Mouse (Mus musculus) embryonic facial prominence, embryonic 11.5 days (tissue): ENCODE data around the gene Traip. TPM values are rescaled to one million over a fixed set of nuclear protein-coding genes. Genes with fewer than 3 reads are reported as not detected.

Source experiments
- ATAC-seq: fragments of 200-750 bp; cut with Nextera tagmentation; replicated peaks from 2 replicates; pipeline ENCODE4 v1.8.0; 2017; ENCODE audit warnings: low read depth; ENCODE audit not compliant: insufficient number of reproducible peaks, low FRiP score, low TSS enrichment
- DNase-seq: peaks from one replicate; pipeline ENCODE4 v3.0.0-alpha.2; 2015; ENCODE audit warnings: low spot score
- H3K27ac ChIP-seq: fragments of 300-500 bp; sonication (generic); replicated peaks from 2 replicates; pipeline ENCODE4 v1.5.1; 2014; ENCODE audit warnings: mild to moderate bottlenecking, low read depth, low read length, control low read depth
- H3K27me3 ChIP-seq: fragments of 300-500 bp; sonication (generic); 2 replicates; pipeline ENCODE4 v1.6.1; 2014; ENCODE audit warnings: mild to moderate bottlenecking, low read length, moderate library complexity, mixed read lengths; ENCODE audit not compliant: control insufficient read depth, insufficient read depth
- H3K36me3 ChIP-seq: fragments of 300-500 bp; sonication (generic); replicated peaks from 2 replicates; pipeline ENCODE4 v1.6.1; 2014; ENCODE audit warnings: low read depth, mild to moderate bottlenecking, low read length, moderate library complexity, mixed read lengths; ENCODE audit not compliant: control insufficient read depth, insufficient read depth
- H3K4me1 ChIP-seq: fragments of 300-500 bp; sonication (generic); 2 replicates; pipeline ENCODE4 v1.6.1; 2014; ENCODE audit warnings: low read length, mixed read lengths; ENCODE audit not compliant: control insufficient read depth, insufficient read depth
- H3K4me2 ChIP-seq: fragments of 300-500 bp; sonication (generic); 2 replicates; pipeline ENCODE4 v1.6.1; 2014; ENCODE audit warnings: low read depth, mild to moderate bottlenecking, control low read depth, low read length, moderate library complexity
- H3K4me3 ChIP-seq: fragments of 300-500 bp; sonication (generic); 2 replicates; pipeline ENCODE4 v1.5.1; 2014; ENCODE audit warnings: low read depth, low read length, control low read depth
- H3K9ac ChIP-seq: fragments of 300-500 bp; sonication (generic); replicated peaks from 2 replicates; pipeline ENCODE4 v1.6.1; 2014; ENCODE audit warnings: mild to moderate bottlenecking, control low read depth, low read length
- H3K9me3 ChIP-seq: fragments of 300-500 bp; sonication (generic); replicated peaks from 2 replicates; pipeline ENCODE4 v1.6.1; 2016; ENCODE audit warnings: mild to moderate bottlenecking, low read length, inconsistent platforms, mixed read lengths; ENCODE audit not compliant: control insufficient read depth
- WGBS: fragments of 180-500 bp; shearing (Covaris S2); extraction: QIAGEN DNeasy Blood & Tissue Kit; methylation state at CpG from one replicate; pipeline ENCODE4 v1.1.7; 2014; 5-methylcytosine and 5-hydroxymethylcytosine counted together
- polyA plus RNA-seq: library from polyadenylated mRNA; unstranded; fragments of >200 nt; fragmentation: Nextera tagmentation; extraction: Ambion mirVana; gene quantifications from 2 replicates; pipeline ENCODE4 v1.2.1, GENCODE M21; 2014

The Traip gene
- polyA plus RNA-seq, 1 experiment from 2014 or later, result 34.2 TPM

DNA sequence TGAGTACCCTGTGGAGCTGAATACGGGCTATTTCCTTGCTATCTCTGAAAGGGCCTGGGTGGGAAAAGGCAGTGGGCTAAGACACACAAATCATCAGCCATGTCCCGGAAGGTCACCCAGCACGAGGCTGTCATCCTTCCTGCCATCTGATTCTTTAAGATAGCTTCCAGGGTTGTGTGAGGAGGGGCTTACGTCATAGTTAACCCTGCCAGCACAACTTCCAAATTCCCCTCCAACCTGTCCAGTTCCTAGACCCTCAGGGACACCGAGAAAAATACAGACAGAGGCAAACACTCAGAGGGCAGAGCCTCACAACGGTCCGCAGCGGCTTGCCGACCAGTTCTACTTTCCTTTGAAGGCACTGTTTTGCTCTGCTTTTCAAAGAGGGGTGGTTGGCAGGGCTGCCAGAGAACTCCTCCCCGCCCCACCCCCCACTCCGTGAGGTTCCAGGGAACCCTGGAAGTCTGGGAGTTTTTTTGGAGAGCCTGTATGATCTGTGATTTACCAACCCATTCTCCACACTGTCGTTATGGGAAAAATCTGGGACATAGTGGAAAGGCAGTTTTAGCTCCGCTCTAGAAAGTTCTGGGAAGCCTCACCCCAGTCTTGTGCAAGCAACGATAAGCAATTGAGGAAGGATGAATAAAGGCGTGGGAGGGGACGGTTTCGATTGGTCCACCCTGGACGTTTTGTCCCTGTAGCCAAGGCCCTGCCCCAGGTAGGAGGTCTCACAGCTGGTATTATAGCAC, 41.4 kb upstream of the Traip start:
- Histone ChIP-seq H3K9ac (0 out of 2 replicates have a peak overlapping the region, but pooled peaks have one; percentile 18), H3K27ac (no peak overlapping the region)

DNA sequence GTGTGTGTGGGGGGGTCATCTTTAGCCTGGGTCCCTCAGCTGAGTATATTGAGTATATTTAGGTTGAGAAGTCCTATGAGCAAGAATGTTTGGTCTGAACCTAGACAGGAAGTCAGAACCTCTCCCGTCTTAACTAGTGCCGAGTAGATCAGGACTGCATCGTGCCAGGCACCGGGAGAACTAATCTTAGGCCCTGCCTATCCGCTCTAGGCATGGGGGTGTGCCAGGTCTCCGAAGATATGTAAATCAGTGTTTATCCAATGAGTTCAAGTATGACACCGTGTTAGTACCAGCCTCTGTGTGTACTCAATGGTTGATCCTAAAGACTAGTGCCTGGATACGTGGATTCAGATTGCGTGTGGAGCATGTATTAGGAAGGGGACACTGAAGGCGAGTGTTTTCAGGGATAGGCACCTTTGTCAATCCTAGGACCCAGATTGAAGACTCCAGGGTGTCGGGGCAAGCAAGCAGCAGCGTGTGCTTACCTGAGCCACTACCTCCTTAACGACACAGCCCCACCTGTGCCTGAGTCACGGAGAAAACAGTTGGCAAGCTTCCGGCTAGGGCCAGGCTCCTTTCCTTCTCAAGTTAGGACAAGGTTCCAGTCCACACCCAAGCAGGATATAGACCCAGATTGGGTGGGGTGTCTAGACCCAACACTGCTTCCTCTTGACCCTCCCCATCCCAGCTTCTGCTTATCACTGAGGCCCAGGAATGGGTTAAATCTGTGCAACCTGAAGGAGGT, 39.7 kb upstream of the Traip start:
- DNase-seq (no peak), ATAC-seq (no peak)
- no peaks in the 10 kb centered on the region for H3K4me1 ChIP-seq
- 87% methylated on average over 15 of the region's 15 CpGs for WGBS
- no peaks in the 10 kb centered on the region for H3K36me3 ChIP-seq
- H3K4me3 ChIP-seq, result no peak overlapping the region
- H3K9me3 ChIP-seq, result no peaks in the 10 kb centered on the region
- H3K4me2 ChIP-seq, result no peak overlapping the region
- no peaks in the 10 kb centered on the region for H3K27me3 ChIP-seq
- no peak overlapping the region for H3K9ac ChIP-seq
- H3K27ac ChIP-seq, result no peak overlapping the region

More for the DNA sequence above, 41.4 kb upstream of the Traip start:
- no peaks in the 10 kb centered on the region for H3K27me3 ChIP-seq
- DNase-seq, result no peak
- 43% methylated on average over 18 of the region's 18 CpGs for WGBS
- H3K9me3 ChIP-seq, result no peaks in the 10 kb centered on the region
- no peak for ATAC-seq
- H3K4me3 ChIP-seq, result no peak overlapping the region
- no peaks in the 10 kb centered on the region for H3K36me3 ChIP-seq
- no peaks in the 10 kb centered on the region for H3K4me1 ChIP-seq
- H3K4me2 ChIP-seq, result no peak overlapping the region

DNA sequence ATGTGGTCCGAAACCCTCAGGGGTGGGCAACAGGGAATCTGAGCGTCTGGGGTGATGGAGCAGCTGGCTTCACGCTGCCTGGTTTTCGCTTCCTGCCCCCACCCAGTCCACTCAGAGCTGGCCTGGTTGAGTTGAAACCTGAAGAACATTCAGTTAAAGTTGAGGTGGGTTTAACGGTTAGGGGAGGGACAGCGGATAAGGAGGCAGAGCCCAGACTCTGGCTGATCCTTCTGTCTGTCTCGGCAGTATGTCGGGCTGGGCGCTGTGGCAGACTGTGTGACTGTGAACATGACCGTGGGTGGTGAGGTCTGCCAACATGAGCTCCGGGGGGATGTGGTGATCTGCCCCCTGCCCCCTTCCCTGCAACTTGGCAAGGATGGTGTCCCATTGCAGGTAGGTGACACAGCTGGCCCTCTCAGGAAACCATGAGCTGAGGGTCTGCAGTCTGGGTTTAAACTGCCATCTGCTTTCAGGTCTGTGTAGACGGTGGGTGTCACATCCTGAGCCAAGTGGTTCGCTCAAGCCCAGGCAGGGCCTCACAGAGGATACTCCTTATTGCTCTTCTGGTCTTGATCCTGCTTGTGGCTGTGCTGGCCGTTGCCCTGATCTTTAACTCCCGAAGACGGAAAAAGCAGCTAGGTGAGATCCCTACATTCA, 35.0 kb upstream of the Traip start:
- ATAC-seq (no peak), DNase-seq (no peak)
- Histone ChIP-seq H3K27me3 (no peaks in the 10 kb centered on the region), H3K4me3 (no peak overlapping the region), H3K9ac (no peak overlapping the region), H3K27ac (no peak overlapping the region), H3K4me2 (no peak overlapping the region), H3K4me1 (peaks cover 2% of the 10 kb centered on the region; the same call in 1 of the 2 replicates), H3K9me3 (no peaks in the 10 kb centered on the region), H3K36me3 (no peaks in the 10 kb centered on the region)
- WGBS, result 85% methylated on average over 16 of the region's 16 CpGs

DNA sequence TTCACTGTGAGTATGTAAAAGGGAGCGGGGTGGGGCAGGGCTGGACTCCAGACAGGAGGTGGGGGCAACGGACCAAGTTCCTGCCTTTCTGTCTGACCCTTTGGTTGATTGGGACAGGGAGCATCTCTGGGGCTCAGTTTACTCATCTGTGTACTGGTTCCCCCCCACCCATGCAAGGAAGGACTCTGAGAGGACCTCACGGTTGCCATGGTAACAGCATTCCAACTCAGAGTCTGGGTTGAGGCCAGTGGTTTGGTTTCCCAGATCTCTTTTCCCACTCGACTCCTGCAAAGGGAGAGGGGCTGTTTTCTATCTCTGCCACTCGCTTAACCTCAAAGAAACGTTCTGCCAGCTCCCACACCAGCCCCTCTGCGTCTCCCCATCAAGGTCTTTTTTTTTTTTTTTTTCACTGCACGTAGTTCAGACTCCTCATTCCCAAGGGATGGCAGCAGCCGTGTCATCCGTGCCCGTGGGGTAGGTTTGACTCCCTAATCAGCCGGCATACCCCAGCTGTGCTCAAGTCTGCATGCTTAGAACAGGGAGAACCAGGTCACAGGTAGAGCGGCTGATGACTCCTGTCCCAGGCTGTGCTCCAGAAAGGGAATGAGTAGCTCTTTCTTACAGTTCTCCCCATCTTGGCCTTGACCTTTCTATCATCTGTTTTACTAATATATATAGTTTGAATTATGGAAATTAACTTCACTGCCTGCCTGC, 31.9 kb upstream of the Traip start:
- Histone ChIP-seq H3K27me3 (no peaks in the 10 kb centered on the region), H3K4me2 (no peak overlapping the region), H3K9me3 (no peaks in the 10 kb centered on the region), H3K27ac (no peak overlapping the region), H3K9ac (no peak overlapping the region), H3K4me3 (no peak overlapping the region), H3K4me1 (peaks cover 2% of the 10 kb centered on the region; the same call in 1 of the 2 replicates), H3K36me3 (no peaks in the 10 kb centered on the region)
- 45% methylated on average over 13 of the region's 13 CpGs for whole genome bisulfite sequencing
- 0 out of 2 replicates have a peak, but pooled peaks have one; percentile 46 for ATAC-seq
- DNase-seq, result peak; percentile 72

DNA sequence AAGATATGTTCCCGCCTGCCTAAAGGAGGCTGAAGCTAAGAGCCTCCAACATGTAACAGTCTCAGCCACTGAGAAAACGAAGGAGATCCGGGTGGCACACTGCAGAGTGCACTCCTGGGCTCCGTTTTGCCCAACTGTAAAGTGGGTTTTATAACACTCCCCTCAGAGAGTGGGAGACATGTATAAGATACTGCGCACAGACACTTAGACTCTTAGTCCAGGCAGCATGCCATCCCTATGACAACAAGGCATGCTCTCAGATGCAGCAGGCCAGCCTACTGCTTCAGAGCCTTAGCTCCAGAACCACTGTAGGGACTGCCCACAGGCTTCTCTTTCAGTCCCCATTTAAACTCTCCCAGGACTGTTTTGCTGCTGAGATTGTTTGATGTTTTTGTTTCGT, 31.1 kb upstream of the Traip start:
- 78% methylated on average over 6 of the region's 6 CpGs for WGBS

DNA sequence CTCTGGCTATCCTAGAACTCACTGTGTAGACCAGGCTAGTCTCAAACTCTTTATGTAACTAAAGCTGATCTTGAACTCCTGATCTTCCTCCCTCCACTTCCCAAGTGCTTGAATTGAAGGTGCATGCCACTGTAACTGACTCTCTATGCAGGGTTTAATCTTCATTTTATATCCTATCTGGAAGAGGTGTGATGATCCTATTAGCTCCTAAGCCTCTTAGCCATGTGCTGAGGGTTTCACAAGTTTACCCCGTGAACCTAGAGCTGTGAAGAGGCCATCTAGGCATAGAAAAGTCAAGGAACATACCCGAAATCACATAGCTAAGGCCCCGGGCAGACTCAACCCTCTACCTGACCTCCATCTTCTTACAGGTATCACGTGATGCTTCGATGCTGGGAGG, 30.5 kb upstream of the Traip start:
- Histone ChIP-seq H3K27ac (no peak overlapping the region), H3K9me3 (no peaks in the 10 kb centered on the region), H3K4me3 (no peak overlapping the region), H3K9ac (no peak overlapping the region), H3K27me3 (no peaks in the 10 kb centered on the region), H3K4me1 (peaks cover 2% of the 10 kb centered on the region; the same call in 1 of the 2 replicates), H3K4me2 (no peak overlapping the region), H3K36me3 (no peaks in the 10 kb centered on the region)
- 83% methylated on average over 5 of the region's 5 CpGs for WGBS
- ATAC-seq (no peak), DNase-seq (no peak)

More for the DNA sequence above, 31.1 kb upstream of the Traip start:
- no peak overlapping the region for H3K27ac ChIP-seq
- ATAC-seq, result no peak
- H3K4me2 ChIP-seq, result no peak overlapping the region
- H3K4me1 ChIP-seq, result peaks cover 2% of the 10 kb centered on the region; the same call in 1 of the 2 replicates
- no peak for DNase-seq
- no peaks in the 10 kb centered on the region for H3K27me3 ChIP-seq
- H3K9me3 ChIP-seq, result no peaks in the 10 kb centered on the region
- H3K9ac ChIP-seq, result no peak overlapping the region
- no peak overlapping the region for H3K4me3 ChIP-seq
- H3K36me3 ChIP-seq, result no peaks in the 10 kb centered on the region

DNA sequence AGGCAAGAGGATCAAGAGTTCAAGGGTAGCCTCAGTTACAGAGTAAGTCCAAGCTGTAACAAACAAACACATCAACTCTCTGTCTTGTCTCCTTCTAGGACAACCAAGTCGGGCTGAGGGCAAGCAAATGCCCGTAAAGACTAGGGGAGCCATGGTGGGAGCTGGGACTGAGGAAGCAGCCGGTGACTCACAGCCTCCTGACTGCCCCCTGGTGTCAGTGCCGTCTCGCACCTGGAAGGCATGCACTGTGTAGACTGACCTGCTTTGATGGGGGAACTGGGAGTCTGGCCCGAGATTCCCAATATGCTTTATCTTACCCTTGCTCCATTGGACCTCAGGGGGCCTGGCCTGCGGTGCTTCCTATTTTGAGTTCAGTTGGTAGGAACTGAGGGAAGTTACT, 26.9 kb upstream of the Traip start:
- Histone ChIP-seq H3K9ac (no peak overlapping the region), H3K4me1 (peaks cover 2% of the 10 kb centered on the region; the same call in 1 of the 2 replicates), H3K36me3 (no peaks in the 10 kb centered on the region), H3K4me2 (no peak overlapping the region), H3K27me3 (no peaks in the 10 kb centered on the region), H3K4me3 (no peak overlapping the region), H3K27ac (no peak overlapping the region), H3K9me3 (no peaks in the 10 kb centered on the region)
- ATAC-seq (no peak), DNase-seq (peak; percentile 41)
- WGBS, result 35% methylated on average over 7 of the region's 7 CpGs
